Mouse (Mus musculus) heart, embryonic 11.5 days (tissue): ENCODE measurements around the gene Nup188. TPM values are rescaled to one million over a fixed set of nuclear protein-coding genes. Genes with fewer than 3 reads are reported as not detected.
A peak's percentile ranks its signal among the peaks of the same experiment; 100 is the strongest.

Source experiments
- ATAC-seq: fragments of 200-750 bp; cut with Nextera tagmentation; replicated peaks from 2 replicates; pipeline ENCODE4 v1.8.0; 2017; ENCODE audit warnings: moderate library complexity; ENCODE audit not compliant: insufficient number of reproducible peaks, low FRiP score, low TSS enrichment
- H3K27ac ChIP-seq: fragments of 300-500 bp; sonication (generic); 2 replicates; pipeline ENCODE4 v1.5.1; 2014; ENCODE audit warnings: mild to moderate bottlenecking, low read depth, low read length
- H3K27me3 ChIP-seq: fragments of 300-500 bp; sonication (generic); 2 replicates; pipeline ENCODE4 v1.6.1; 2014; ENCODE audit warnings: mild to moderate bottlenecking, low read length, mixed read lengths; ENCODE audit not compliant: control insufficient read depth, insufficient read depth
- H3K36me3 ChIP-seq: fragments of 300-500 bp; sonication (generic); 2 replicates; pipeline ENCODE4 v1.6.1; 2014; ENCODE audit warnings: mild to moderate bottlenecking, low read length, moderate library complexity, mixed read lengths; ENCODE audit not compliant: control insufficient read depth, insufficient read depth
- H3K4me1 ChIP-seq: fragments of 300-500 bp; sonication (generic); 2 replicates; pipeline ENCODE4 v1.6.1; 2014; ENCODE audit warnings: low read length; ENCODE audit not compliant: control insufficient read depth, insufficient read depth
- H3K4me2 ChIP-seq: fragments of 300-500 bp; sonication (generic); 2 replicates; pipeline ENCODE4 v1.6.1; 2014; ENCODE audit warnings: mild to moderate bottlenecking, moderate library complexity
- H3K4me3 ChIP-seq: fragments of 300-500 bp; sonication (generic); 2 replicates; pipeline ENCODE4 v1.5.1; 2014; ENCODE audit warnings: low read depth, low read length
- H3K9ac ChIP-seq: fragments of 300-500 bp; sonication (generic); 2 replicates; pipeline ENCODE4 v1.6.1; 2014; ENCODE audit warnings: mild to moderate bottlenecking, low read depth, low read length, moderate library complexity
- H3K9me3 ChIP-seq: fragments of 300-500 bp; sonication (generic); replicated peaks from 2 replicates; pipeline ENCODE4 v1.6.1; 2016; ENCODE audit warnings: low read length; ENCODE audit not compliant: control insufficient read depth
- WGBS: fragments of 180-500 bp; shearing (Covaris S2); extraction: QIAGEN DNeasy Blood & Tissue Kit; methylation state at CpG from one replicate; pipeline ENCODE4 v1.1.7; 2014; ENCODE audit not compliant: insufficient replicate concordance; 5-methylcytosine and 5-hydroxymethylcytosine counted together
- polyA plus RNA-seq: library from polyadenylated mRNA; unstranded; fragments of >200 nt; fragmentation: Nextera tagmentation; extraction: Ambion mirVana; gene quantifications from 2 replicates; pipeline ENCODE4 v1.2.1, GENCODE M21; 2014

The Nup188 gene
- polyA plus RNA-seq, 1 experiment from 2014 or later: 34.2 TPM

DNA sequence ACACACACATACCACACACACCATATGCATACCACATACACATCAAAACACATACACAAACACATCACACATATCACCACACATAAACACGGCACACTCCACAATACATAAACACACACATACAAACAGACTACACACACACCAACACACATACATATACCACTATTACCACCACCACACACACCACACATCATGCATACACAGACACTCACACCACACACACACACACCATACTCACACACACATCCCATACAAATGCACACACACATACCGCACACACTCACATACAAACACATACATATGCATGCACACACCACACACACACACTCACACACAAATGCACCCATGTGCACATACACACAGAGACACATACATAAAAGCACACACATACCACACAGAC is 18.7 kb upstream of the Nup188 start:
- H3K9me3 ChIP-seq: no peaks in the 10 kb centered on the region
- H3K4me2 ChIP-seq: no peak overlapping the region
- no peaks in the 10 kb centered on the region for H3K27me3 ChIP-seq
- no peak for ATAC-seq
- 96% methylated on average over 2 of the region's 2 CpGs for WGBS
- H3K4me1 ChIP-seq: peaks cover 34% of the 10 kb centered on the region
- H3K9ac ChIP-seq: no peak overlapping the region
- peak overlapping the region; percentile 86; the same call in 1 of the 2 replicates for H3K27ac ChIP-seq
- peaks cover 5% of the 10 kb centered on the region for H3K36me3 ChIP-seq
- no peak overlapping the region for H3K4me3 ChIP-seq

DNA sequence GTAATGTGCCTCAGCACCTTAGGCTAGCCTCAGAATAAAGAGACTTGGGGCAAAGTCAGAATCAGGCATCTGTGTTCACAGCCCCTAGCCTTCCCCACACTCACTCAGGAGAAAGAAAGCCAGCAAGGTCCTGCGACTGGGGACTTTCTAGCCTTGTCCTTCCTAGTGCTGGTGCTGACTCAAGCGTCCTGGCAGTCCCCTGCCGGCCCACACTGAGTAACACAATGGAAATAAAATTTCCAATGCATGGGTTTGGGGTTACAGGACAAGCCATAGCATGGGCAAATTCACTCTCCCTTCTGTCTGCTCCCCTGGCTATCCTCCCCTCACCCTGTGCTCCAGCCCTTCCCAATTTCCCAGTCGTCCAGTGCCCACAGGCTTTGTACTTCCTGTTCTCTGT is 17.8 kb upstream of the Nup188 start:
- no peaks in the 10 kb centered on the region for H3K27me3 ChIP-seq
- peaks cover 3% of the 10 kb centered on the region for H3K36me3 ChIP-seq
- no peak overlapping the region for H3K9ac ChIP-seq
- no peak for ATAC-seq
- H3K4me3 ChIP-seq: no peak overlapping the region
- no peak overlapping the region for H3K4me2 ChIP-seq
- H3K4me1 ChIP-seq: peaks cover 34% of the 10 kb centered on the region
- H3K27ac ChIP-seq: 0 out of 2 replicates have a peak overlapping the region, but pooled peaks have one; percentile 24
- 48% methylated on average over 4 of the region's 4 CpGs for whole genome bisulfite sequencing
- H3K9me3 ChIP-seq: no peaks in the 10 kb centered on the region

- no peak for ATAC-seq
- Histone ChIP-seq H3K9me3 (no peaks in the 10 kb centered on the region), H3K36me3 (no peaks in the 10 kb centered on the region), H3K27me3 (no peaks in the 10 kb centered on the region), H3K4me3 (no peak overlapping the region), H3K4me1 (peaks cover 27% of the 10 kb centered on the region), H3K9ac (no peak overlapping the region), H3K27ac (peak overlapping the region; percentile 71), H3K4me2 (no peak overlapping the region)
- 84% methylated on average over 17 of the region's 17 CpGs for WGBS
Observed at GRCm38 (mm10) chr2:30269241-30269990, 16.8 kb upstream of the Nup188 start.

DNA sequence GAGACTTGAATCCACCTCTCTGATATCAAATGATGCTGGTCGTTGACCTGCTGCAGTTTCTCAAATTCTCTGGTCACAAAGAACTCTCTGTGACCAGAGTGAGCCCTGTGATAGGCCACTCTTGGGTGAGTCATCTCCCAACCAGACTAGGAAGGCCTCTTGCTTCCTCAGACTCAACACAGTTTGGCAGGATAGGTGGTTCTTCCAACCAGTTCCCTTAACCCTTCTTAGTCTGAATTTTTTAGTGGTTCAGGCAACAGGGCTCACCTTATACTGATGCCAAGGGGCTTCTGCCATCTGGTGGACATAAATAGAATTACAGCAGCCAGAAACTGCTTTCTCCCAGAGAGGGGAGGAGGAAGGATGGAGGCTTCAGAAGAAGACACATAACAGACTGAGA is 16.1 kb upstream of the Nup188 start:
- Histone ChIP-seq H3K27me3 (no peaks in the 10 kb centered on the region), H3K27ac (peak overlapping the region; percentile 71; the same call in 1 of the 2 replicates), H3K36me3 (no peaks in the 10 kb centered on the region), H3K4me3 (no peak overlapping the region), H3K4me2 (no peak overlapping the region), H3K9ac (no peak overlapping the region), H3K4me1 (peaks cover 20% of the 10 kb centered on the region), H3K9me3 (no peaks in the 10 kb centered on the region)
- ATAC-seq: no peak; the same call in 1 of the 2 replicates
- WGBS: 51% methylated on average over 1 of the region's 1 CpGs

- Histone ChIP-seq H3K36me3 (no peaks in the 10 kb centered on the region), H3K4me1 (peaks cover 8% of the 10 kb centered on the region), H3K4me2 (no peak within 1 kb of the TSS), H3K4me3 (no peak within 1 kb of the TSS), H3K9ac (no peak within 1 kb of the TSS), H3K27me3 (no peaks in the 10 kb centered on the region), H3K9me3 (no peaks in the 10 kb centered on the region), H3K27ac (no peak within 1 kb of the TSS)
- 87% methylated on average over 11 of the region's 11 CpGs for WGBS
- ATAC-seq: no peak
Observed at GRCm38 (mm10) chr2:30280743-30281142, 5.5 kb upstream of the Nup188 start, which contains the start of gene Gm28038. Gm28038 (plus strand) TSS chr2:30281043.

DNA sequence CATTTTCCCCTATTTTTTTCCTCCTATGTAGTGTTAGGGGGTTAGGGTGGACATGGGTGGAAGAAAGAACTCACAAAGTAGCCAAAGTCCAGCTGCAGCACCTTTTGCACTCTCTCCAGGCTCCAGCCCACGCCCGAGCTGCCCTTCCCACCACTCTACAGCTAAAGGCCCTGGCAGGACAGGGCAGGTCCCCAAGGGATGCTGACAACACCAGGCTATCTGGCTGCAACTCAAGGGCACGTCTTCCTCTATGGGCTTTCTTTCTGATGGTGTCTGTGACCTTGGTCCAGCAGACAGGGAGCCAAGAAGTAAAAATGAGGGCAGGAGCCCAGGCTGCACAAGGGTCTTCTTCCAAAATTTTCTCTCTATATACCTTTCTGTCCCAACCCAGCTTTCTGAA is 4.5 kb upstream of the Nup188 start:
- no peak for ATAC-seq
- peaks cover 8% of the 10 kb centered on the region for H3K4me1 ChIP-seq
- no peak overlapping the region for H3K4me3 ChIP-seq
- H3K27me3 ChIP-seq: no peaks in the 10 kb centered on the region
- 58% methylated on average over 3 of the region's 3 CpGs for WGBS
- H3K9me3 ChIP-seq: no peaks in the 10 kb centered on the region
- no peaks in the 10 kb centered on the region for H3K36me3 ChIP-seq
- no peak overlapping the region for H3K27ac ChIP-seq
- H3K9ac ChIP-seq: no peak overlapping the region
- H3K4me2 ChIP-seq: no peak overlapping the region

GRCm38 (mm10) chr2:30283193-30283592 is 3.0 kb upstream of the Nup188 start:
- Histone ChIP-seq H3K9ac (no peak overlapping the region), H3K27me3 (no peaks in the 10 kb centered on the region), H3K4me1 (peaks cover 13% of the 10 kb centered on the region), H3K4me3 (no peak overlapping the region), H3K27ac (no peak overlapping the region), H3K9me3 (no peaks in the 10 kb centered on the region), H3K36me3 (no peaks in the 10 kb centered on the region), H3K4me2 (no peak overlapping the region)
- 81% methylated on average over 2 of the region's 2 CpGs for WGBS
- ATAC-seq: no peak

DNA sequence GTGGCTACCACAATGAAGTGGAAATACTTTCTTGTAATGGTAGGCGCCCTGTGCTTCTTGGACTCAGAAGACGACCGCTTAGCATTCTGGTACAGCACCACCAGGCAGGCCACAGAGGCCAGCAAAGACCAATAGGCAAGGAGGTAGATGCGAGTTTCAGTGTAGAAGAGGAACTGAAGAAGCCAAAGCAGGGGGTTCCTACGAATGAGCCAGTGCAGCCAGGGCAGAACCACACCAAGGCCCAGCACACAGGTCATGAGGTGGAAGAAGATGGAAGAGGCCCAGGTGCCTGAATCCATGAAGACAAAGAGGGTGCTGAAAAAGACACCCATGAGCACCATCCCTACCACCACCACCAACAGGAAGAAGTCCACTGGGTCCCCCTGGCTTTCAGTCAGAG is 1.2 kb upstream of the Nup188 start:
- H3K9me3 ChIP-seq: no peaks in the 10 kb centered on the region
- H3K36me3 ChIP-seq: no peaks in the 10 kb centered on the region
- peaks cover 13% of the 10 kb centered on the region for H3K4me1 ChIP-seq
- 89% methylated on average over 5 of the region's 5 CpGs for WGBS
- no peak overlapping the region; the same call in 1 of the 2 replicates for H3K9ac ChIP-seq
- no peak overlapping the region for H3K27ac ChIP-seq
- H3K4me3 ChIP-seq: peak overlapping the region; percentile 97
- H3K27me3 ChIP-seq: no peaks in the 10 kb centered on the region
- peak overlapping the region; percentile 75 for H3K4me2 ChIP-seq
- no peak for ATAC-seq
